Mouse (Mus musculus) heart, embryonic 15.5 days (tissue): ENCODE measurements around the gene Abcd1. TPM values are rescaled to one million over a fixed set of nuclear protein-coding genes. Genes with fewer than 3 reads are reported as not detected.

ENCODE experiments used
- ATAC-seq: fragments of 200-750 bp; cut with Nextera tagmentation; replicated peaks from 2 replicates; pipeline ENCODE4 v1.8.0; 2017; ENCODE audit warnings: low read depth, moderate TSS enrichment; ENCODE audit not compliant: insufficient number of reproducible peaks, insufficient read depth, low FRiP score
- H3K27ac ChIP-seq: fragments of 300-500 bp; sonication (generic); 2 replicates; pipeline ENCODE4 v1.5.1; 2015; ENCODE audit warnings: mild to moderate bottlenecking, inconsistent platforms
- H3K27me3 ChIP-seq: fragments of 300-500 bp; sonication (generic); 2 replicates; pipeline ENCODE4 v1.6.1; 2015; ENCODE audit warnings: inconsistent platforms
- H3K36me3 ChIP-seq: fragments of 300-500 bp; sonication (generic); 2 replicates; pipeline ENCODE4 v1.6.1; 2015; ENCODE audit warnings: mild to moderate bottlenecking, inconsistent platforms
- H3K4me1 ChIP-seq: fragments of 300-500 bp; sonication (generic); replicated peaks from 2 replicates; pipeline ENCODE4 v1.6.1; 2015; ENCODE audit warnings: inconsistent platforms
- H3K4me2 ChIP-seq: fragments of 300-500 bp; sonication (generic); 2 replicates; pipeline ENCODE4 v1.6.1; 2015; ENCODE audit warnings: inconsistent platforms, mild to moderate bottlenecking, moderate library complexity
- H3K4me3 ChIP-seq: fragments of 300-500 bp; sonication (generic); 2 replicates; pipeline ENCODE4 v1.5.1; 2015; ENCODE audit warnings: mild to moderate bottlenecking, inconsistent platforms
- H3K9ac ChIP-seq: fragments of 300-500 bp; sonication (generic); 2 replicates; pipeline ENCODE4 v1.6.1; 2015; ENCODE audit warnings: mild to moderate bottlenecking, inconsistent platforms
- H3K9me3 ChIP-seq: fragments of 300-500 bp; sonication (generic); replicated peaks from 2 replicates; pipeline ENCODE4 v1.6.1; 2016; ENCODE audit warnings: inconsistent platforms
- WGBS: fragments of 180-500 bp; shearing (Covaris S2); methylation state at CpG from one replicate; pipeline ENCODE4 v1.1.7; 2015; ENCODE audit warnings: mixed read lengths; 5-methylcytosine and 5-hydroxymethylcytosine counted together
- polyA plus RNA-seq: library from polyadenylated mRNA; unstranded; fragments of >200 nt; fragmentation: Nextera tagmentation; extraction: Ambion mirVana; gene quantifications from 2 replicates; pipeline ENCODE4 v1.2.1, GENCODE M21; 2015

Abcd1 gene
- polyA plus RNA-seq, 1 experiment from 2014 or later = 13.1 TPM

GRCm38 (mm10) chrX:73785666-73786065 is 69.3 kb downstream of the Abcd1 start:
- no peaks in the 10 kb centered on the region for H3K27me3 ChIP-seq
- H3K27ac ChIP-seq = peak overlapping the region; percentile 96
- H3K4me2 ChIP-seq = peak overlapping the region; percentile 62
- H3K4me1 ChIP-seq = peaks cover 13% of the 10 kb centered on the region
- H3K9me3 ChIP-seq = no peaks in the 10 kb centered on the region
- ATAC-seq = no peak
- peak overlapping the region; percentile 74 for H3K4me3 ChIP-seq
- H3K9ac ChIP-seq = peak overlapping the region; percentile 78
- H3K36me3 ChIP-seq = peaks cover 19% of the 10 kb centered on the region

GRCm38 (mm10) chrX:73786364-73787224 is 70.2 kb downstream of the Abcd1 start, which contains the start of the genes Idh3g and Ssr4:
Gene Idh3g, minus strand, starts transcription at chrX:73786897.
Gene Ssr4, plus strand, starts transcription at chrX:73787028.
- peak within 1 kb of the TSS; percentile 74 for H3K4me3 ChIP-seq
- 13% methylated on average over 49 of the region's 52 CpGs for WGBS
- peak within 1 kb of the TSS; percentile 63 for H3K4me2 ChIP-seq
- no peaks in the 10 kb centered on the region for H3K27me3 ChIP-seq
- peak within 1 kb of the TSS; percentile 96 for H3K27ac ChIP-seq
- peak within 1 kb of the TSS; percentile 78 for H3K9ac ChIP-seq
- peak; percentile 93 for ATAC-seq
- H3K4me1 ChIP-seq = peaks cover 13% of the 10 kb centered on the region
- no peaks in the 10 kb centered on the region for H3K9me3 ChIP-seq
- peaks cover 17% of the 10 kb centered on the region for H3K36me3 ChIP-seq

GRCm38 (mm10) chrX:73787225-73787558 is 70.8 kb downstream of the Abcd1 start:
- Histone ChIP-seq H3K9ac (peak overlapping the region; percentile 78), H3K27ac (peak overlapping the region; percentile 96), H3K9me3 (no peaks in the 10 kb centered on the region), H3K4me2 (peak overlapping the region; percentile 63), H3K4me3 (peak overlapping the region; percentile 74), H3K4me1 (peaks cover 13% of the 10 kb centered on the region), H3K27me3 (no peaks in the 10 kb centered on the region), H3K36me3 (peaks cover 17% of the 10 kb centered on the region)
- peak; percentile 3; the same call in 1 of the 2 replicates for ATAC-seq
- WGBS = 29% methylated on average over 17 of the region's 22 CpGs

Other genes with a start within 250 kb of the Abcd1 start
- 110 and 151 TPM in 2 replicates for gene Bgn, start 233.0 kb upstream of the Abcd1 start, polyA plus RNA-seq
- 0.18 and 0.25 TPM in 2 replicates for gene Atp2b3, start 213.5 kb upstream of the Abcd1 start, polyA plus RNA-seq
- gene Dusp9, start 77.2 kb upstream of the Abcd1 start, polyA plus RNA-seq = 1.4 and 2.4 TPM in 2 replicates
- 8.8 and 13.7 TPM in 2 replicates for gene Pnck, start 56.5 kb upstream of the Abcd1 start, polyA plus RNA-seq
- 7.5 and 8.1 TPM in 2 replicates for gene Slc6a8, start 43.4 kb upstream of the Abcd1 start, polyA plus RNA-seq
- 163 and 175 TPM in 2 replicates for gene Bcap31, start 422 bp upstream of the Abcd1 start, polyA plus RNA-seq
- gene Plxnb3, start 40.5 kb downstream of the Abcd1 start, polyA plus RNA-seq = 0.57 and 0.75 TPM in 2 replicates
- 82.3 and 85.7 TPM in 2 replicates for gene Srpk3, start 57.8 kb downstream of the Abcd1 start, polyA plus RNA-seq
- 410 and 432 TPM in 2 replicates for gene Idh3g, start 70.3 kb downstream of the Abcd1 start, polyA plus RNA-seq
- gene Ssr4, start 70.4 kb downstream of the Abcd1 start, polyA plus RNA-seq = 135 and 152 TPM in 2 replicates
- gene Pdzd4, start 108.4 kb downstream of the Abcd1 start, polyA plus RNA-seq = 0.30 and 0.57 TPM in 2 replicates
- 0.04 and 0.22 TPM in 2 replicates for gene Avpr2, start 175.5 kb downstream of the Abcd1 start, polyA plus RNA-seq
- 0.25 and 2.3 TPM in 2 replicates for gene L1cam, start 179.5 kb downstream of the Abcd1 start, polyA plus RNA-seq
- gene Arhgap4, start 205.3 kb downstream of the Abcd1 start, polyA plus RNA-seq = 1.2 and 5.5 TPM in 2 replicates
- 84.5 and 90.5 TPM in 2 replicates for gene Naa10, start 205.3 kb downstream of the Abcd1 start, polyA plus RNA-seq
- 52.0 and 53.5 TPM in 2 replicates for gene Renbp, start 214.3 kb downstream of the Abcd1 start, polyA plus RNA-seq
- 24.4 and 33.9 TPM in 2 replicates for gene Hcfc1, start 249.8 kb downstream of the Abcd1 start, polyA plus RNA-seq